Mouse (Mus musculus) spleen, adult 12 weeks (tissue): ENCODE results near the gene Cacna1i.

ENCODE experiments used
- DNase-seq: peaks from one replicate; pipeline ENCODE4 v3.0.0; 2022; ENCODE audit warnings: low spot score

Gene Cacna1i

GRCm38 (mm10) chr15:80277107-80277506 lies 9.9 kb upstream of the Cacna1i start:
- no peak for DNase-seq

GRCm38 (mm10) chr15:80277625-80278024 lies 9.4 kb upstream of the Cacna1i start:
- no peak for DNase-seq

- DNase-seq: no peak
Measured at GRCm38 (mm10) chr15:80278121-80278759, 8.8 kb upstream of the Cacna1i start.

GRCm38 (mm10) chr15:80279053-80279452 lies 8.0 kb upstream of the Cacna1i start:
- DNase-seq: no peak

- DNase-seq: peak; percentile 47
Measured at GRCm38 (mm10) chr15:80280646-80281045, 6.4 kb upstream of the Cacna1i start.

- no peak for DNase-seq
Measured at GRCm38 (mm10) chr15:80288036-80288435, 998 bp downstream of the Cacna1i start.

- peak; percentile 64 for DNase-seq
Measured at GRCm38 (mm10) chr15:80289436-80289835, 2.4 kb downstream of the Cacna1i start.

GRCm38 (mm10) chr15:80297146-80297545 lies 10.1 kb downstream of the Cacna1i start:
- DNase-seq: no peak

GRCm38 (mm10) chr15:80303779-80304178 lies 16.7 kb downstream of the Cacna1i start:
- DNase-seq: no peak

- no peak for DNase-seq
Measured at GRCm38 (mm10) chr15:80304188-80304587, 17.1 kb downstream of the Cacna1i start.

GRCm38 (mm10) chr15:80306146-80306545 lies 19.1 kb downstream of the Cacna1i start:
- DNase-seq: no peak

GRCm38 (mm10) chr15:80314731-80315130 lies 27.7 kb downstream of the Cacna1i start:
- DNase-seq: no peak

- no peak for DNase-seq
Measured at GRCm38 (mm10) chr15:80316966-80317634, 30.1 kb downstream of the Cacna1i start.

GRCm38 (mm10) chr15:80317841-80318530 lies 30.9 kb downstream of the Cacna1i start:
- DNase-seq: no peak

GRCm38 (mm10) chr15:80318543-80319255 lies 31.7 kb downstream of the Cacna1i start:
- DNase-seq: no peak

- DNase-seq: no peak
Measured at GRCm38 (mm10) chr15:80319315-80319714, 32.3 kb downstream of the Cacna1i start.

GRCm38 (mm10) chr15:80319921-80320320 lies 32.9 kb downstream of the Cacna1i start:
- DNase-seq: no peak

GRCm38 (mm10) chr15:80325207-80325606 lies 38.2 kb downstream of the Cacna1i start:
- no peak for DNase-seq

- DNase-seq: peak; percentile 15
Measured at GRCm38 (mm10) chr15:80325756-80326155, 38.7 kb downstream of the Cacna1i start.

GRCm38 (mm10) chr15:80326947-80327346 lies 39.9 kb downstream of the Cacna1i start:
- DNase-seq: no peak

GRCm38 (mm10) chr15:80327743-80328540 lies 40.9 kb downstream of the Cacna1i start:
- no peak for DNase-seq

- DNase-seq: no peak
Measured at GRCm38 (mm10) chr15:80330276-80330675, 43.2 kb downstream of the Cacna1i start.
